In genomic region chr1:128663207-128663606, GRCm38 (mm10) we compare ENCODE assay signal across 21 mouse cellular contexts.
DNase-seq lines count a peak whose midpoint lies in the region; ATAC-seq and TF ChIP-seq lines count a peak whose summit lies in the region.
"Had no signal": no experiment of that assay in that cellular context is flagged by ENCODE, and none has a peak within 500 bp of the region (broad histone marks: within the 10 kb centered on the region; RNA-seq: fewer than 3 reads in every experiment).

No protein-coding gene starts in this region.

- no peak overlapping the region for H3K27ac ChIP-seq in CH12.LX (ENCODE audit: insufficient read depth, low read depth)

- H3K4me3 ChIP-seq in CH12.LX (replicated peaks in 1 of 3; ENCODE audit: low read depth in 2 of 3, low read length in 2 of 3, poor library complexity in 1 of 3) = no peak overlapping the region

- no peak overlapping the region for H3K9ac ChIP-seq in CH12.LX (ENCODE audit: insufficient read depth, low read depth)

- H3K36me3 ChIP-seq in CH12.LX (replicated peaks in 1 of 2; ENCODE audit: control insufficient read depth in 1 of 2, insufficient read depth in 1 of 2, low read length in 1 of 2) = no peaks in the 10 kb centered on the region
- H3K36me3 ChIP-seq in splenic B cell, adult 2 months (ENCODE audit: control insufficient read depth, insufficient read depth, low read length, poor library complexity, severe bottlenecking) = no peaks in the 10 kb centered on the region
- H3K36me3 ChIP-seq: G1E had no signal

- in situ Hi-C loops in CH12.LX (cut with MboI; ENCODE audit: low pct_ligation_motif_present, low pct_unique_long_range_greater_than_20kb, low sequenced_read_pairs) = no loop called here

- peaks cover 6 to 19% of the 10 kb centered on the region in 2 experiments; a peak in 3 of 4 replicates for H3K4me1 ChIP-seq in CH12.LX (ENCODE audit: control insufficient read depth in 1 of 2, insufficient read depth in 2 of 2)

- TF ChIP-seq CTCF in CH12.LX (conservative IDR thresholded peaks at IDR 0.05 in 1 of 2, IDR thresholded peaks at IDR 0.05 in 1 of 2; ENCODE audit: low read depth in 2 of 2, low read length in 2 of 2) = no peak

- peak; percentile 76 for TF ChIP-seq EP300 in CH12.LX (IDR thresholded peaks at IDR 0.05; ENCODE audit: low read length)

- H3K4me2 ChIP-seq in CH12.LX (ENCODE audit: insufficient read depth, low read depth, poor library complexity, severe bottlenecking) = no peak overlapping the region

- H3K79me2 ChIP-seq in CH12.LX (replicated peaks; ENCODE audit: control insufficient read depth, extremely low read depth, insufficient read depth, poor library complexity, severe bottlenecking) = no peaks in the 10 kb centered on the region

- TF ChIP-seq RAD21 in CH12.LX (IDR thresholded peaks at IDR 0.05; ENCODE audit: low read depth, low read length) = no peak

- dilution Hi-C loops in CH12.LX (cut with MboI; ENCODE audit: extremely low pct_ligation_motif_present, extremely low pct_unique_long_range_greater_than_20kb, low sequenced_read_pairs) = no loop called here

- TF ChIP-seq POLR2A in CH12.LX (IDR thresholded peaks at IDR 0.05; ENCODE audit: low read depth, low read length) = no peak

- no peaks in the 10 kb centered on the region for H3K27me3 ChIP-seq in CH12.LX (replicated peaks)
- H3K27me3 ChIP-seq in splenic B cell, adult 2 months (ENCODE audit: control insufficient read depth, insufficient read depth, low read length, poor library complexity, severe bottlenecking) = no peaks in the 10 kb centered on the region
- H3K27me3 ChIP-seq: Patski had no signal

- DNase-seq in B cell, adult 2 months = peak; percentile 26 to 30
- DNase-seq in CH12.LX (ENCODE audit: extremely low read depth) = peak; percentile 39
- peak; percentile 48 for DNase-seq in splenic B cell, adult 2 months (ENCODE audit: low read depth, low spot score)
- no peak for DNase-seq in spleen, postnatal 4 days (ENCODE audit: low spot score in 2 of 2)
- DNase-seq in thymus, adult 18-20 months = no peak
- DNase-seq: adrenal gland, adult 2 months; adrenal gland, adult 8-10 months; adrenal gland, postnatal 10 days; adrenal gland, postnatal 14 days; adrenal gland, postnatal 25 days; adrenal gland, postnatal 36 days; cerebellum, adult 11 months; cerebellum, adult 11-12 months; cerebellum, adult 18-20 months; cerebellum, adult 2 months; cerebellum, adult 8-10 months had no signal

- ATAC-seq in granulocyte monocyte progenitor cell, adult 5-6 weeks (replicated peaks; ENCODE audit: poor library complexity, severe bottlenecking) = no peak
- ATAC-seq: activated CD4-positive, CD25-positive, alpha-beta regulatory T cell, adult 4 months; CD4-positive, CD25-positive, alpha-beta regulatory T cell, adult 4 months; Patski had no signal

- peaks cover 4% of the 10 kb centered on the region for H3K9me3 ChIP-seq in CH12.LX (replicated peaks; ENCODE audit: low read length)

TF ChIP-seq in CH12.LX, 34 proteins besides CTCF, POLR2A, EP300 and RAD21:
- no peak for TF ChIP-seq ELF1 (IDR thresholded peaks at IDR 0.05; ENCODE audit: low read depth, low read length)
- TF ChIP-seq IRF4 (IDR thresholded peaks at IDR 0.05; ENCODE audit: low read depth, low read length) = 0 out of 2 replicates have a peak, but pooled peaks have one; percentile 50
- TF ChIP-seq GABPA (IDR thresholded peaks at IDR 0.05; ENCODE audit: insufficient replicate concordance, low read depth, low read length) = no peak
- peak; percentile 82; the same call in 1 of the 2 replicates for TF ChIP-seq MEF2A (IDR thresholded peaks at IDR 0.05; ENCODE audit: borderline replicate concordance, low read depth, low read length)
- 0 out of 2 replicates have a peak, but pooled peaks have one; percentile 42 for TF ChIP-seq JUND (conservative IDR thresholded peaks at IDR 0.05; ENCODE audit: low read depth, low read length)
- no peak for TF ChIP-seq MAFK (IDR thresholded peaks at IDR 0.05; ENCODE audit: insufficient replicate concordance, low read length)
- peak; percentile 79 for TF ChIP-seq JUN (IDR thresholded peaks at IDR 0.05; ENCODE audit: insufficient read depth, low read depth, low read length)
- peak; percentile 58 for TF ChIP-seq BHLHE40 (IDR thresholded peaks at IDR 0.05; ENCODE audit: low read depth, low read length)
- TF ChIP-seq KAT2A (IDR thresholded peaks at IDR 0.05; ENCODE audit: insufficient replicate concordance, low read length) = no peak
- 0 out of 2 replicates have a peak, but pooled peaks have one; percentile 17 for TF ChIP-seq ETS1 (conservative IDR thresholded peaks at IDR 0.05; ENCODE audit: low read depth, low read length)

Comparison
In these comparisons a context has a peak if more than half of its experiments do, and no peak if none do; other contexts are left out.
1. DNase-seq: peak in B cell, adult 2 months (2 of 2), CH12.LX (single experiment) and splenic B cell, adult 2 months (single experiment); none in spleen, postnatal 4 days (0 of 2) and thymus, adult 18-20 months (0 of 2).